Mouse (Mus musculus) thymus, postnatal 4 days (tissue): ENCODE measurements around the gene Mybpc3.

Experiments
- DNase-seq: peaks from one replicate; pipeline ENCODE4 v3.0.0; 2021

Mybpc3 gene

GRCm38 (mm10) chr2:91179825-91180224 is 61.9 kb downstream of the Mybpc3 start:
- no peak for DNase-seq

- DNase-seq = no peak
These were observed 62.8 kb downstream of the Mybpc3 start for GRCm38 (mm10) chr2:91180706-91181105.

GRCm38 (mm10) chr2:91182016-91182404 is 64.1 kb downstream of the Mybpc3 start:
- DNase-seq = peak; percentile 24

- peak; percentile 96 for DNase-seq
These were observed 64.6 kb downstream of the Mybpc3 start for GRCm38 (mm10) chr2:91182405-91183147.

- peak; percentile 98 for DNase-seq
These were observed 65.2 kb downstream of the Mybpc3 start for GRCm38 (mm10) chr2:91183148-91183513.

- DNase-seq = peak; percentile 74
These were observed 65.9 kb downstream of the Mybpc3 start, which contains the start of gene Madd for GRCm38 (mm10) chr2:91183711-91184405. Madd (minus strand) TSS chr2:91183837.
